Mouse (Mus musculus) cerebellum, adult 2 months (tissue): ENCODE results near the gene Lrrfip2.

Source experiments
- CTCF ChIP-seq: fragments of 200-500 bp; IDR thresholded peaks from 2 replicates; pipeline ENCODE4 v1.5.1; 2011; ENCODE audit warnings: low read depth, mild to moderate bottlenecking, control low read depth, low read length, moderate library complexity, borderline replicate concordance; ENCODE audit not compliant: insufficient read depth
- POLR2A ChIP-seq: fragments of 200-500 bp; IDR thresholded peaks from 2 replicates; pipeline ENCODE4 v1.6.1; 2011; ENCODE audit warnings: low read length, control low read depth, borderline replicate concordance; ENCODE audit not compliant: insufficient read depth

- TF ChIP-seq CTCF (no peak), POLR2A (no peak)
These were observed 14.1 kb upstream of the Lrrfip2 start for GRCm38 (mm10) chr9:111103293-111103692.
